Mouse (Mus musculus): ENCODE data around the gene Fkbp9.
A peak's percentile ranks its signal among the peaks of the same experiment; 100 is the strongest.

- TF ChIP-seq CTCF (IDR thresholded peaks at IDR 0.05; ENCODE audit: extremely low read depth, insufficient read length, insufficient replicate concordance, low read depth, low read length) (no peak), POLR2A (IDR thresholded peaks at IDR 0.05; ENCODE audit: low read depth, low read length) (peak; percentile 69)
Measured at GRCm38 (mm10) chr6:56797311-56798151, 34.3 kb upstream of the Fkbp9 start, which contains the start of gene Kbtbd2.

Measured in small intestine, adult 2 months (tissue).